Mouse (Mus musculus): ENCODE results near the gene Dnm3.

Gene Dnm3

DNA sequence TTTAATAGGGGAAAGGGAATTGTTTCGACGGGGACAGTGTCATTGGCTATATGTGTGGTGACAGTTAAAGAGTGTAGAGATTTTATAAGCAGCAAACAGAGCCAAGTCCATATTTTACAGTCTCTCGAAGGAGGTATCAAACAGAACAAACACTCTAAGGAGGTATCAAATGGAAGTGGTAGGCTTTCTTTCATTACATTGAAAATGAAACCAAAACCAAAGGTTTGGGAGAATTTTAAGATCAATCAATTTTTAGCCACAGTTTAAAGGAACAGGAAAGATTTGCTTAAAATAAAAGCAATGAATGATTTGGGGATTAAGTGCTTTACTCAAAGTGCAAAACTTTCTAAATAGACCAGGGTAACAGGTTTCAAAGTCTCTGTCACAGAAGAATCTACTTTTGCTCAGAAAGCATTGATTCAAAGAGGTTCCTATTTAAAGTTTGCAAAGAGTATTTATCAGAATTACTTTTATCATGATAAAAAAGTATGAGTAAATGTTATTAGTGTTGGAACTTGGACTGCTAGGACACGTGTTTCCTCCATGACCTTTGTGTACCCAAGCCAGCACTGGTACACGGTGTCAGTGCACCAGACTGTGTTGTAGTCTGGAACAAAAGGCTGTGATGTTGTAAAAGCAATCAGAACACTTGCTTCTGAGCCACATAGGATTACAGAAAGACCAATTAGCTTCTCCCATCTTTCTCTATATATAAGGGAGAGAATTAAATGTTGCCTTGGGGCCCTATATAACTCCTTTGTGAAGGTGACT is 526.6 kb downstream of the Dnm3 start:
- no peak for DNase-seq (ENCODE audit: low read depth, low spot score)

DNA sequence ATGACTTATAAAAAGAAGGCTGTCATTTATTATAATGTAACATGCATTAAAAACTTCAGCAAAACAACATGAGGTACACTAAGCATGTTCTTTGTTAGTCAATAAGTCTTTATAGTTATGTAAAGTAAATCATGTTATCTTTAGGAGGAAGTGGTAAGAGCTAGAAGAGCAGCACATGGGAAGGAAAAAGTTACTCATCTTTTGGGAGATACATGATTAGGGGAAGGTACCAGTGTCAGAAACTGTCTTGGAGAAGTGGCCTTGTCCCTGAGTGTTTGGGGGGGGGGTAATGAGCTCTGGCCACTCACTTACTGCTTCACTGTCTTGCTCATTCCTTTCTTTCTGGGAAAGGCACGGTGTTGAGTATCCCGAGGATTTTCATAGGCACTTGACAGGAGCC is 535.8 kb downstream of the Dnm3 start:
- DNase-seq (ENCODE audit: low read depth, low spot score): no peak
